Mouse (Mus musculus) MEL (cell line): ENCODE measurements around the gene Nell2.

Experiments
- CTCF ChIP-seq, 3 experiments: IDR thresholded peaks in 2 of 3; conservative IDR thresholded peaks in 1 of 3; 2 replicates each; pipeline ENCODE4 v1.5.1; 2011 to 2012; ENCODE audit warnings: low read length in 3 of 3, low read depth in 2 of 3, mild to moderate bottlenecking in 2 of 3, improper control_type of control experiment in 1 of 3, inconsistent platforms in 1 of 3, mixed read lengths in 1 of 3, moderate library complexity in 1 of 3; ENCODE audit not compliant: control insufficient read depth in 1 of 3, insufficient read depth in 1 of 3, poor library complexity in 1 of 3, severe bottlenecking in 1 of 3
- E2F4 ChIP-seq: IDR thresholded peaks from 2 replicates; pipeline ENCODE4 v1.6.1; 2011; ENCODE audit warnings: low read depth, low read length, improper control_type of control experiment, borderline replicate concordance
- EP300 ChIP-seq, 2 experiments: IDR thresholded peaks; 2 replicates each; pipeline ENCODE4 v1.6.1; 2011; ENCODE audit warnings: improper control_type of control experiment in 2 of 2, low read length in 2 of 2, low read depth in 1 of 2, mild to moderate bottlenecking in 1 of 2
- GABPA ChIP-seq: IDR thresholded peaks from 2 replicates; pipeline ENCODE4 v1.6.1; 2012; ENCODE audit warnings: low read depth, mild to moderate bottlenecking, inconsistent platforms, low read length, improper control_type of control experiment, moderate library complexity
- HCFC1 ChIP-seq: IDR thresholded peaks from 2 replicates; pipeline ENCODE4 v1.6.1; 2012; ENCODE audit warnings: low read depth, mild to moderate bottlenecking, inconsistent platforms, low read length, improper control_type of control experiment, moderate library complexity
- MAZ ChIP-seq: IDR thresholded peaks from 2 replicates; pipeline ENCODE4 v1.6.1; 2012; ENCODE audit warnings: low read depth, mild to moderate bottlenecking, inconsistent platforms, low read length, improper control_type of control experiment
- MYC ChIP-seq: IDR thresholded peaks from 2 replicates; pipeline ENCODE4 v1.6.1; 2011; ENCODE audit warnings: low read depth, mild to moderate bottlenecking, low read length, improper control_type of control experiment, moderate library complexity
- POLR2A ChIP-seq, 2 experiments: IDR thresholded peaks; 2 replicates each; pipeline ENCODE4 v1.6.1; 2011 to 2012; ENCODE audit warnings: low read length in 2 of 2, mild to moderate bottlenecking in 2 of 2, control low read depth in 1 of 2, improper control_type of control experiment in 1 of 2, low read depth in 1 of 2, moderate library complexity in 1 of 2; ENCODE audit not compliant: control insufficient read depth in 1 of 2, insufficient read depth in 1 of 2, poor library complexity in 1 of 2
- POLR2AphosphoS5 ChIP-seq: IDR thresholded peaks from 2 replicates; pipeline ENCODE4 v1.6.1; 2012; ENCODE audit warnings: low read depth, borderline replicate concordance, mild to moderate bottlenecking, inconsistent platforms, low read length, moderate library complexity, mixed read lengths
- SIN3A ChIP-seq: IDR thresholded peaks from 2 replicates; pipeline ENCODE4 v1.6.1; 2012; ENCODE audit warnings: low read length, improper control_type of control experiment, inconsistent platforms
- ZC3H11A ChIP-seq: IDR thresholded peaks from 2 replicates; pipeline ENCODE4 v1.6.1; 2012; ENCODE audit warnings: low read depth, mild to moderate bottlenecking, inconsistent platforms, low read length, improper control_type of control experiment

DNA sequence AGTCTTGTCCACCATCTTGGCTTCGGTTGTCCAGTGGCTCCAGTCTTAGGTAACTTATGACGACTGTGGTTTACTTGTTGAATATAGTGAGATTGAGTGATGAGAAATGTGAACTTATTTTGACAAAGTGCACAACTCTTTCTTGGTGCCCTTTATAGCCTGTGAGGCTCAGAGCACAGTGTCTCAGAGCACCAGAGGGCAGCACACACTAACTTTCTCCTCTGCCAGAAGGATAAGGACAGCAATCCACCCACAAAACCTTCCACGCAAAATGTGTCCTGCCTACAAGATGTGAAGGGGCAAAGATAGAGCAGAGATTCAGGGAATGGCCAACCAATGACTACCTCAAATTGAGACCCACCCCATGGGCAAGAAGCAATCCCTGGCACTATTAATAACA is 256.2 kb downstream of the Nell2 start:
- TF ChIP-seq MAZ: no peak
- no peak for TF ChIP-seq E2F4
- no peak for TF ChIP-seq POLR2AphosphoS5
- no peak for TF ChIP-seq CTCF (IDR thresholded peaks at IDR 0.05 in 2 of 3, conservative IDR thresholded peaks at IDR 0.05 in 1 of 3; ENCODE audit: control insufficient read depth in 1 of 3, insufficient read depth in 1 of 3, low read depth in 2 of 3, low read length in 3 of 3, poor library complexity in 1 of 3, severe bottlenecking in 1 of 3)
- TF ChIP-seq GABPA: no peak
- TF ChIP-seq HCFC1: no peak
- no peak for TF ChIP-seq ZC3H11A
- no peak for TF ChIP-seq POLR2A (IDR thresholded peaks at IDR 0.05; ENCODE audit: control insufficient read depth in 1 of 2, insufficient read depth in 1 of 2, low read depth in 1 of 2, low read length in 2 of 2, poor library complexity in 1 of 2)
- no peak for TF ChIP-seq EP300 (IDR thresholded peaks at IDR 0.05; ENCODE audit: low read depth in 1 of 2, low read length in 2 of 2)
- no peak for TF ChIP-seq MYC
- no peak for TF ChIP-seq SIN3A
